Mouse (Mus musculus) heart, postnatal 14 days (tissue): Measurements from ENCODE around the gene Golph3. TPM values are rescaled to one million over a fixed set of nuclear protein-coding genes. Genes with fewer than 3 reads are reported as not detected.
A peak's percentile ranks its signal among the peaks of the same experiment; 100 is the strongest.

ENCODE experiments used
- DNase-seq, 2 experiments: peaks; one replicate each; pipeline ENCODE4 v3.0.0; 2021 to 2022
- intact Hi-C: fragments of 180-260 bp; cut with DNase I; formaldehyde crosslinking; loops from one replicate; pipeline ENCODE4 v1.15.1; 2025
- total RNA-seq, 2 experiments: library from RNA; stranded (reverse); gene quantifications; 2 replicates each; pipeline ENCODE4 v1.2.3; 2021

Golph3 gene
- total RNA-seq, 2 experiments from 2014 or later: 89.0 to 91.2 TPM

DNA sequence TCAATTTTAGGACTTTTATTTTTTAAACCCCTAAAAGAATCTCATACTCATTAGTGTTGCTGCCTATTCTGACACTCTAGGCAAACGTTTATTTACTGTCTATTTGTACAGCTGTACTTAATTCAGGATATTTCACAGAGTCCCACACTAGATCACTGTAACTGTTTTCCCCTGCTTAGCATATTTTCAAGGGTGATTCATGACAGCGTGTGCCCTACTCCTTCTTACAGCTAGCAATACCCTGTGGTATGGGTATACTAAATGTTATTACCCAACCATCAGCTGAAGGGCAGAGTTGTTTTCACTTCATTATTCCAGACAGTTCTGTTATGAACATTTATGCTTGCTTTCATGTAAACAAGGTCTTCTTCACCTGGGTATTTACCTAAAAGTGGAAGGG is 5.3 kb upstream of the Golph3 start:
- intact Hi-C loops: no loop called here

DNA sequence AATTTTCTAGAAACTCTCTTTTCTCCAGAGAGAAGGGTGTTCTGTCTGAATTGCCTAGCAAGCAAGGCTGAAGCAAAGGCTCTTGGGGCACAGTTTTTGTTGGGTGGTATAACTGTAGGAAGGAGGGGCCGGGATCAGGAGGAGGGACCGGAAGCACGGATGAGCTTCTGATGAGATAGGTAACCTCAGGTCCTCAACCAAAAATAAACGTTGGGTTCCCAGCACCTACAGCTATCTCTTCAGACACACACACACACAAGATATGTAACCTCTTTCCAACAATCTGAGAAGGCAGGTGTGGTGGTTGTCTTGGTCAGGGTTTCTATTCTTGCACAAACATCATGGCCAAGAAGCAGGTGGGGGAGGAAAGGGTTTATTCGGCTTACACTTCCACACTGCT is 4.0 kb upstream of the Golph3 start:
- intact Hi-C loops: no loop called here

More for the DNA sequence above, 5.3 kb upstream of the Golph3 start:
- DNase-seq: no peak

GRCm38 (mm10) chr15:12318451-12318850 is 2.8 kb upstream of the Golph3 start:
- DNase-seq: no peak
- intact Hi-C loops: no loop called here

More for the DNA sequence above, 4.0 kb upstream of the Golph3 start:
- no peak for DNase-seq

- no peak for DNase-seq
- intact Hi-C loops: loop anchor here (5.0 kb wide), 1 partner anchor 123 kb away; no protein-coding TSS in a partner anchor
These were observed 1.4 kb upstream of the Golph3 start for GRCm38 (mm10) chr15:12319889-12320288.

- intact Hi-C loops: loop anchor here (5.0 kb wide), 1 partner anchor 123 kb away; no protein-coding TSS in a partner anchor
- no peak for DNase-seq
These were observed 684 bp upstream of the Golph3 start for GRCm38 (mm10) chr15:12320441-12321090.

DNA sequence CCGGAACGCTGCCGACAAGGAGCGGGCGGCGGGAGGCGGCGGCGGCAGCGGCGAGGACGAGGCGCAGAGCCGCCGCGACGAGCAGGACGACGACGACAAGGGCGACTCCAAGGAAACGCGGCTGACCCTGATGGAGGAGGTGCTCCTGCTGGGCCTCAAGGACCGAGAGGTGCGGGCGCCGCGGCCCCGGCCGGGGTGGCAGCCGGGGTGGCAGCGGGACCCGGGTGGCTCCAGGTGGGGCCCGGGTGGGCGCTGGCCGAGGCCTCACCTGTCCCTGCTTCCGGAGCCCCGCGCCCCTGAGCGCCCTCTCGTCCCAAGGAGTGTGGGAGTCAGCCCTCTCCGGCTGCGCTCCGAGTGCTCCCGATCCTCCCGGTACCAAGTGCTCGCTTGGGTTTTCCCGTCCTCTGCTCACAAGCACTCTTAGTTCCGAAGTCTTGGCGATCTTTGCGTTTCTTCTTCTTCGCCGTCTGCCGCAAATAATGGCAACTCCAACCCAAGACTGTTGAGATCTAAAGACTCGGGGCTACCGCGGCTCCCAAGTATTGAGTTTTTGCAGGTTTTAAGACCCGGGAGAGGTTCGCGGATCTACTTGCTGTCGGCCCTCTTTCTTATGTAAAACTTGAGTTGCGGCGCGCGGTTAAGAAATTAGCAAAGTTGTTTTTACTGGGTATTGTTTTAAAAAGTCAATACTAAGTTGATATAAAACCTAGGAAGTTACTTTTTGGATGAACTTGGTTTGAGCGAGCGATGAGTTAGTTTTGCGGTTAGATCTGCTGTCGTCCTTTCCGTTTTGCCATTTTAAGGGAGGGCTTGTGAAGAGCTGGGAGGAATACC is 755 bp downstream of the Golph3 start, which contains the start of gene 1810049J17Rik:
Gene 1810049J17Rik, minus strand, starts transcription at position 112 of the 834 bp plus-strand sequence.
- intact Hi-C loops: loop anchor here (5.0 kb wide), 1 partner anchor 125 kb away; no protein-coding TSS in a partner anchor
- peak in 1 of 2 experiments; percentile 61 for DNase-seq

DNA sequence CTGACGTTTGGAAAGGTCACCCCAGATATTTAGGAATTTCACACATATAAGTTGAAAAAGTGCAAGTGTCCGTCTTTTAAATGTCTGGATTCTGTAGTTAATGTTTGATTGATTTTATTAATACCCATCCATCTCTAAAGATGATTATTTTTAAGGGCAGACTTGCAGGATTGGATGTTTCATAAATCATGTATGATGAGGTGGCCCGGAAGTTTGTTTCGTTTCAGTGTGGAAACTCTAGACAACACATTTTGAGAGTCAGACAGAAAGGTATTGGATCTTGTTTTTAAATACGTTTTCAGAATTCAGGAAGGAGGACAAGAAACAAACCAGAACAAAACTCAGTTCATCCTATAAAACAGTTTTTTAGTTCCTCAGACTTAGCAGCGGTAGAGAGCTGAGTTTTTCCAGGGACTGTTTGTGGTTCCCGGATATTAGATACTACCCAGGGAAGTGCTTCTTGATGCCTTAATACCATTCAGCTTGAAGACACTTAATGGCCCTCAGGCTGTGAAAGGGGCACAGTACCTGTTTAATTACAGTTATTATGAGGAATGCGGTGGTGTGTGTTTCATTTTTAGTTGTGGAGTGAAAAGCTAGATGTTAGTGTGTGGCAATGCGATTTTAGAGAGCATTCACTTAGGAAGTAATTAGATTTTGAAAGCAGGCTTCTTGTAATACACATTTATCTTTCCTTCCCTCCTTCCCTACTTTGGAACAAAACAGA is 1.6 kb downstream of the Golph3 start:
- intact Hi-C loops: loop anchor here (5.0 kb wide), 1 partner anchor 126 kb away; no protein-coding TSS in a partner anchor
- DNase-seq: no peak

DNA sequence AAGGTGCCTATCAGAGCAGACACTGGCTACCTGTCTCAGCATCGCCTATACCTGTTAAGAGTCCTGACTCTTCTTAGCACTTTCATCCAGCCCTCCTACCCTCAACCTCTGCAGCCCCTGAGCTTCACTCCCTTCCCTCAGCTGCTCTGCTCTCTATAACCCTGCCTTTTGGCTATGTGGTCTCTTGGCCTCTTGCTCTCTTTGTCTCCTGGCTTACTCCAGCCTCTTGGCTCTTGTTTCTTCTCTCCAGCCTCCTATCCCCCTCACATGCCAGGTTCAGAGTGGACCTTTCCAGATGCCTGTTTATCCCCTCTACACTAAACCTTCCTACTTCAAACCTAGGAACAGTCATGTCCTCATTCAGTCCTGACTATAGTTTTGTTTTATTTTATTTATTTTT is 3.1 kb downstream of the Golph3 start:
- peak in 1 of 2 experiments; percentile 28 for DNase-seq
- intact Hi-C loops: loop anchor here (5.0 kb wide), 1 partner anchor 127 kb away; no protein-coding TSS in a partner anchor

GRCm38 (mm10) chr15:12330389-12330788 is 9.1 kb downstream of the Golph3 start:
- DNase-seq: no peak
- intact Hi-C loops: no loop called here

- intact Hi-C loops: no loop called here
- no peak for DNase-seq
These were observed 9.6 kb downstream of the Golph3 start for GRCm38 (mm10) chr15:12330892-12331291.

- no peak for DNase-seq
- intact Hi-C loops: no loop called here
These were observed 10.1 kb downstream of the Golph3 start for GRCm38 (mm10) chr15:12331300-12331699.

DNA sequence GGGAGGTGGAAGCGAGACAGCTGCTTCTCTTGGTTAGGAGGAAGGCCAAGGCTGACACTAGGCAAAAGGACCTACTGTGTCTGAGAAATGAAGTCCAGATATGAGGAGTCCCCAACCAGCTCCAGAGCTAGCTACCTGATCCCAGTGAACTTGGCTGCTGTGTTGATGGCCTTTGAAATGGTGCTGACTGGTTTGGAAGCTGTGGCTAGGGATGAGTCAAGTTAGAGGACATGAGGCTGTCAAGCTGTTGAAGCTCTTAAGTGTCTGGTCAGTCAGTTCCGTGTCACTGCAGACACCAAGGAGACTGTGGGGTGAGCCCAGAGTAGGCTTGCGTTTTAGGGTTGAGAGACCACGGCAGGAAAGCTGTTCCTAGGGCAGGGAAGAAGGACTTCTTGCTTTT is 13.1 kb downstream of the Golph3 start:
- no peak for DNase-seq
- intact Hi-C loops: no loop called here

DNA sequence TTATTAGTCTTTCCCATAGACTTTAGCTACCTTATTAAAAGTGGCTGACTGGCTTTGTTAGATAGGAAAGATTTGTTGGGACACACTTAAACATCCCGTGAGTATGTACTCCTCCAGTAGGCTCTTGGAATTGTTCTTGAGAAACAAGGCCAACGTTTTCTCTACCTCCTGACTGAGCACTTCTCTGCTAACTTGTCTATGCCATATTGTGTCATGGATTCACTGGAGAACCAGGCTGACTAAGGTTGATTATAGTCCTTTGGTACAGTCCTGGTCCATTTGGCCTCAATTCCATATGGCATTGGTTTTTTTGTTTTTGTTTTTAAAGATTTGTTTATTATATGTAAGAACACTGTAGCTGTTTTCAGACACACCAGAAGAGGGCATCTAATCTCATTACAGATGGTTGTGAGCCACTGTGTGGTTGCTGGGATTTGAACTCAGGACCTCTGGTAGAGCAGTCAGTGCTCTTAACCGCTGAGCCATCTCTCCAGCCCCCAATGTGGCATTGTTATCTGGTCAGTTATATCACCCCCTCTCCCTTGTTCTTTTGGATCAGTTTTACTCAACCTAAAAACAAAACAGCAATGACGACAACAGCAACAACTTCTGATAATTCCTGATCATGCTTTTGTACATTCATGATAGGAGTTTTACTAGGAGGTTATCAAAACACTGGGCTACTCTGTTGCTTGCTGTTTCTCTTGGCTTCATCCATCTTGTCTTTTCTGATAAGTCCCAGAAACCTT is 16.0 kb downstream of the Golph3 start:
- intact Hi-C loops: no loop called here
- DNase-seq: no peak

DNA sequence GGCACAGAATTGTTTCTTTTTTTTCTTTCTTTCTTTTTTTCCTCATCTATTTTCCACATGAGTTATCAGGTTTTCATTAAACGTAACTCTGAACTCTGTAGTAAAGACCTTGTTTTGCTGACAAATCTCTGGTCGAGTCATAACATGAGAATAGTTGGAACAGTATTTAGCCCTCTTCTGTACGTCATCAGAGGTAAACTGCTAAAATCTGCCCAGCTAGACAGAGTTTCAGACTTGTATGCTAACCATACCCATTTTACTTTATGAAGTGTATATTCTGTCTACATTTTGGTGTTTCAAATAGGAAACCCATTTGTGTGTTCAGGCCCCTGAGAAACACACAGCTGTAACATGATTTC is 16.5 kb downstream of the Golph3 start:
- DNase-seq: no peak
- intact Hi-C loops: no loop called here

GRCm38 (mm10) chr15:12340536-12341400 is 19.5 kb downstream of the Golph3 start:
- DNase-seq: no peak
- intact Hi-C loops: no loop called here

DNA sequence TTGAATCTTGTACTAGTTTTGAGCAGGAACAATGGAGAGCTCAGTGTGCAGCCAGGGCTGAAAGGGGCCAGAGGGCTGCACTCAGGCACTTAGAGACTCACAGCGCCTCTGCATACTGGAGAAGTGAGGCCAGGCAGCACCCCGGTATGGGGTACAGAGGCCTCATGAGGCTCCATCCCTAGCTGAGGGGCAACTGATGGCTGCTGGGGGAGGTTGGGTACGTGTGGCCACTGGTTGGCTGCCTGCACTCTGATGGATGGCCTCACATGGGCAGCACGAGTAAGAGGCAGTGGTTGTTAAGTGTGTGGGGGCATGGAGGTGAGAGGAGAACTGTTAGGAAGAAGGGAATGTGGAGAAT is 20.1 kb downstream of the Golph3 start:
- intact Hi-C loops: no loop called here
- DNase-seq: no peak

GRCm38 (mm10) chr15:12346916-12347315 is 25.7 kb downstream of the Golph3 start:
- intact Hi-C loops: no loop called here
- DNase-seq: no peak

- intact Hi-C loops: no loop called here
- no peak for DNase-seq
These were observed 27.7 kb downstream of the Golph3 start for GRCm38 (mm10) chr15:12348950-12349349.

DNA sequence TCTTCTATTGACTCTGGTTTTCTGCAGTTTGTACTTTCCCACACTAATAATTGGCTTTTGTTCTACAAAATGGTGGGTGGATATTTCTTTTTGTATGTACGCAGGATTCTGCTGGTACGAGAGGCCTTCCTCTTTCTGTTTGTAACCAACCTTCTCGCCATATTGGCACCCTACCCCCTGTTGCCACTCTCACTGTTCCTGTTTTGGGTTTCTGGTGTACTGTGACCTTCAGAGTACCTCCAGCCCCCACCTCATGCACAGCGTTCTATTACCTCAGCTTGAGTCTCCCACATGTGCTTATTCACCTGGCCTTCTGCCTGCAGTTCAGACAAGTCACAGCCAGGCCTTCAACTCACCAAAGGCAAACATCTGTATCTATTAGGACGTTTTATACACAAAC is 28.6 kb downstream of the Golph3 start:
- intact Hi-C loops: no loop called here
- DNase-seq: no peak
